Mouse (Mus musculus) thymus, postnatal 0 days (tissue): ENCODE results near the gene Olfr750. TPM values are rescaled to one million over a fixed set of nuclear protein-coding genes. Genes with fewer than 3 reads are reported as not detected.
A peak's percentile ranks its signal among the peaks of the same experiment; 100 is the strongest.

Experiments
- DNase-seq: peaks from one replicate; pipeline ENCODE4 v3.0.0-alpha.2; 2015; ENCODE audit warnings: low spot score
- polyA plus RNA-seq: library from polyadenylated mRNA; unstranded; fragments of >200 nt; fragmentation: Nextera tagmentation; extraction: Ambion mirVana; gene quantifications from 2 replicates; pipeline ENCODE4 v1.2.1, GENCODE M21; 2015

The Olfr750 gene
- polyA plus RNA-seq, 1 experiment from 2014 or later, result not detected

DNA sequence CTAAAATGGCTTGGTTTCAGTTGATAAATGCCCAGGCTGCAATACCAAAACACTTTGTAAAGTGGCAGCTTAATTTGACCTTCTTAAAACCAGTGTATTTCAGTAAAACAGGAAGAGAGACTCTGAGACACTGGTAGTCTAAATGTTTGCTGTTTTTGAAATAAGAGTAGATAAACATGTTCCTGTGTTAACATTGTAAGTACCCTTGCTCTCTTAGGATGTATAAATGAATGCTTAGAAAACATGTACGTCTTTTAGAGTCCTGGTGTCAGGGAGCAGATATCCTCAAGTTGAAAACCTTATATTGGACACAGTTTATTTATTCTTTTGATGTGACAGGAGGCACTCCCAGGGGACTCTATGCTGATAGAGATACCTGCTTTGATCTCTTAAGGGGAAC is 39.0 kb downstream of the Olfr750 start:
- DNase-seq, result no peak

DNA sequence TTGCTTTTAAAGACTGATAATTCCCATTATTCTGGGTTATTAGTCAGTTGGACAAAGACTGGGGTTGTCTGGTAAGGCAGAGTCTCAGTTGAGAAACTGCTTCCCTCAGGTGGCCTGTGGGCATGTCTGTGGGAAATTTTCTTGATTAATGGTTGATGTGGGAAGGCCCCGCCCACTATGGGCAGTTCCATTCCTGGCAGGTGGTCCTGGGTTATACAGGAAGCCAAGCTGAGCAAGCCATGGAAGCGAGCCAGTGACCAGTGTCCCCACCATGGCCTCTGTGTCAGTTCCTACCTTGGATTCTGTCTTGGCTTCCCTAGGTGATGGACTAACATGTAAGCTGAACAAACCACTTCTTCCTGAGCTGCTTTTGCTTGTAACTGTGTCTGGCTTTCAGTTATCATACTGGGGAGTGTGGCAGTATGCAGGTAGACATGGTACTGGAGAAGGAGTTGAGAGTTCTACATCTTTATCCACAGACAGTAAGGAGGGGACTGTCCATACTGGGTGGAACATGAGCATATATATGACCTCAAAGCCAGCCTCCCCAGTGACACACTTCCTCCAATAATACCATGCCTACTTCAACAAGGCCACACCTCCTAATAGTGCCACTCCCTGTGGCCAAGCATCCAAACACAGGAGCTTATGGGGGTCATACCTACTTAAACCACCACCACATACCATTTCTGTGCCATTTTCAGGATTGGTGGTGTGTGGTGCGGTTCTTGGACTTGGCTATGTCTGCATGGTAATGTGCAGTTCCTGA is 46.7 kb downstream of the Olfr750 start:
- DNase-seq, result no peak

DNA sequence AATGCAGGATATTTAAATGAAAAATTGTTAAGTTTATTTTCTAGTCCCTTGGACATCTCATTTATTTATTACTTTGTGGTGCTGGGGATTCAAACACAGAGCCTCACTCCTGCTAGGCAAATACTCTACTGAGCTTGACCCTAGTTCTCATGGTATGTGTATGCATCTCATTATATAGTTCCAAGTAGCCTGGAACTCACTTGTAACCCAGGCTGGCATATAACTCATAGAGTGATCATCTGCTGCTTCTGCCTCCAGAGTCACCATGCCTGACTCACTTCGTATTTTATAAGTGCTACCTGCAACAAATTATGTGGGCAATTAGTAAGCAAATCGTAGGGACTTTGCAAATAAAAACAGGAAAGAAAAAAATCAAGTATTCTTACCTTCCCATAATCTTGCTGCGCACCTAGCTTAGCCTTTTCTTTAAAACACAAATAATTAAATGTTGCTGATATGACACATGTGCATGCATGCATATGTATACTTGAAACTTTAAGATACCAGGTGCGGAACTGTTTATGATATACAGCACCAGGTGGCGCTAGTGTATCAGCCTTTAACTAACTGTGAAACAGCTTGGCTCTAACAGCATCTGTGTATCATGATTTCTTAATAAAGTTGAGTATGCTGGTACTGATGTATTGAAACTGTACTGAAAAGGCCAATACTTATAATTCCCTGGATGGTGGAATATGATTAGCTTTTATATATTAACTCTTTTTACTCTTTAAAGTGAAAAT is 47.7 kb downstream of the Olfr750 start:
- DNase-seq, result peak; percentile 82

DNA sequence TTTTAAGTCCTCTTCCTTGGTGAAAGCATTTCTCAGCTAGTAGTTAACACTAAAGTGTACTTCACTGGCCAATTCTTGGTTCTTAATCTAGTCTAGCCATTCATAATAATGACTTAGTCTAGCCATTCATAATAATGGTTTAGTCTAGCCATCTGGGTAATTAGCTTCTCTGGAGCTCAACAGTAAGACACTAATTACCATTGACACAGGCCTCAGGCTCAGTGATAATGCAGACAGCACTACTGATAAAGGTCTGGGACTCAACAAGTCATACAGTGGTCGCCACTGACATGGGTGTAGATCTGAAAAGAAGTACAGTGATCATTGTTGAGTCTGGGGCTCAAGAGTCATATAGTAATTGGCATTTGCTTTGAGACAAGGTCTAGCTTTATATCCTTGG is 49.4 kb downstream of the Olfr750 start:
- DNase-seq, result no peak

DNA sequence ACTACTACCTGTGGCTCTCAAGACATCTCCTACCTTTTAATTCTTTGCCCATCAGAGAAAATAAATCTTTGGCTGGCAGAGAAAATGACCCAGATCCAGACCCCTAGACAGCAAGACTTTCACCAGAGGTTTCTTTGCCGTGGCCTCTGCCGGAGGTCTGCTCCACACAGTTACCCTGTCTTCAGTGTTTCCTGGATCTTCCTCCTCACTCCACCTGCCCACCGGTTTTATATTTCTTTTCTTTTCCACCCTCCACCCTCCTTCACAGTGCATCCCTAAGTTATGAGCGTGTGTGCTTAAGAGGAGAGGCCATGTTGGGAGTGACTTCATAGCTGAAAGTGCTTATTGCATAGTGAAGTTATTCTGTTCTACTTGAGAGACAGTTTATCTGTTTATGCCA is 50.8 kb downstream of the Olfr750 start:
- no peak for DNase-seq

DNA sequence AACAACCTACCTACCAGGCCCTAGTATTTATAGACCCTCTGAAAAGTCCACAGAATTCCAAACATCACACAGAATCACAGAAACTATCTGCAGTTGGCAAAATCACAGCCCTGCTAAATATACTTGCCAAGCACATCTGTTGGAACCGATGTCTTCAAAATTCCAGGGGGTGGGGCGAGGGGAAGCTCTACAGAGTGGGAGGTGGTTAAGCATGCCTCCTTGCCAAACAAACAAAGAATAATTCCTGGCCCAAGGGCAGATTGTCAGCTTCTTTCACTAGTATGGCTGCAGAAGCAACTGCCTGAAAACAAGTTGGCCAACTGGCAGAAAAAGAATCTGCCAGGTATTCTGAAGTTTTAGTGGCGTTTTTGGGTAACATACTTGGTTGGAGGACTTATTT is 57.0 kb downstream of the Olfr750 start:
- DNase-seq, result no peak

Other genes starting within 250 kb of the Olfr750 start
- 10.7 and 11.2 TPM in 2 replicates for gene Tep1, start 203.9 kb downstream of the Olfr750 start, polyA plus RNA-seq
- gene Klhl33, start 176.9 kb downstream of the Olfr750 start, polyA plus RNA-seq, result 0.18 and 0.30 TPM in 2 replicates
- 111 and 123 TPM in 2 replicates for gene Osgep, start 149.5 kb downstream of the Olfr750 start, polyA plus RNA-seq
- gene Apex1, start 149.5 kb downstream of the Olfr750 start, polyA plus RNA-seq, result 165 and 184 TPM in 2 replicates
- 42.3 and 45.5 TPM in 2 replicates for gene Pip4p1, start 143.6 kb downstream of the Olfr750 start, polyA plus RNA-seq
- gene Pnp, start 143.4 kb downstream of the Olfr750 start, polyA plus RNA-seq, result 54.2 and 60.6 TPM in 2 replicates
- gene Gm49342, start 129.9 kb downstream of the Olfr750 start, polyA plus RNA-seq, result not detected in 2 replicates
- gene Pnp2, start 118.4 kb downstream of the Olfr750 start, polyA plus RNA-seq, result 0.69 and 1.1 TPM in 2 replicates
- 0.22 TPM in 1 of 2 replicates, not detected in the other for gene Rnase10, start 66.7 kb downstream of the Olfr750 start, polyA plus RNA-seq
- gene Rnase9, start 32.6 kb downstream of the Olfr750 start, polyA plus RNA-seq, result not detected in 2 replicates
- not detected in 2 replicates for gene Rnase11, start 24.3 kb downstream of the Olfr750 start, polyA plus RNA-seq
- gene Rnase12, start 16.8 kb downstream of the Olfr750 start, polyA plus RNA-seq, result 0.33 and 0.36 TPM in 2 replicates
- 29.9 and 32.1 TPM in 2 replicates for gene Rnase4, start 16.6 kb upstream of the Olfr750 start, polyA plus RNA-seq
- 5.0 and 6.0 TPM in 2 replicates for gene Ang, start 16.7 kb upstream of the Olfr750 start, polyA plus RNA-seq
- gene Eddm3b, start 40.0 kb upstream of the Olfr750 start, polyA plus RNA-seq, result not detected in 2 replicates
- gene Rnase6, start 49.5 kb upstream of the Olfr750 start, polyA plus RNA-seq, result 3.1 and 4.6 TPM in 2 replicates
- gene Rnase1, start 72.3 kb upstream of the Olfr750 start, polyA plus RNA-seq, result 1.2 and 1.4 TPM in 2 replicates
- gene Rnase2b, start 87.8 kb upstream of the Olfr750 start, polyA plus RNA-seq, result not detected in 2 replicates
- 0.55 TPM in 1 of 2 replicates, not detected in the other for gene Ang2, start 124.7 kb upstream of the Olfr750 start, polyA plus RNA-seq
- gene Ear14, start 129.0 kb upstream of the Olfr750 start, polyA plus RNA-seq, result not detected in 2 replicates
- gene Rnase2a, start 181.7 kb upstream of the Olfr750 start, polyA plus RNA-seq, result not detected in 2 replicates